Mouse (Mus musculus): ENCODE data around the gene Arhgap35. TPM values are rescaled to one million over a fixed set of nuclear protein-coding genes. Genes with fewer than 3 reads are reported as not detected.
A peak's percentile ranks its signal among the peaks of the same experiment; 100 is the strongest.
"Not testable (repeated sequence)": the region's sequence is repeated elsewhere in the genome, so short reads cannot be mapped to it uniquely, and the experiment has no call there.

Arhgap35 gene
- total RNA-seq (2022), result 100 to 1,000 TPM; 121 to 138 (median 127) TPM

DNA sequence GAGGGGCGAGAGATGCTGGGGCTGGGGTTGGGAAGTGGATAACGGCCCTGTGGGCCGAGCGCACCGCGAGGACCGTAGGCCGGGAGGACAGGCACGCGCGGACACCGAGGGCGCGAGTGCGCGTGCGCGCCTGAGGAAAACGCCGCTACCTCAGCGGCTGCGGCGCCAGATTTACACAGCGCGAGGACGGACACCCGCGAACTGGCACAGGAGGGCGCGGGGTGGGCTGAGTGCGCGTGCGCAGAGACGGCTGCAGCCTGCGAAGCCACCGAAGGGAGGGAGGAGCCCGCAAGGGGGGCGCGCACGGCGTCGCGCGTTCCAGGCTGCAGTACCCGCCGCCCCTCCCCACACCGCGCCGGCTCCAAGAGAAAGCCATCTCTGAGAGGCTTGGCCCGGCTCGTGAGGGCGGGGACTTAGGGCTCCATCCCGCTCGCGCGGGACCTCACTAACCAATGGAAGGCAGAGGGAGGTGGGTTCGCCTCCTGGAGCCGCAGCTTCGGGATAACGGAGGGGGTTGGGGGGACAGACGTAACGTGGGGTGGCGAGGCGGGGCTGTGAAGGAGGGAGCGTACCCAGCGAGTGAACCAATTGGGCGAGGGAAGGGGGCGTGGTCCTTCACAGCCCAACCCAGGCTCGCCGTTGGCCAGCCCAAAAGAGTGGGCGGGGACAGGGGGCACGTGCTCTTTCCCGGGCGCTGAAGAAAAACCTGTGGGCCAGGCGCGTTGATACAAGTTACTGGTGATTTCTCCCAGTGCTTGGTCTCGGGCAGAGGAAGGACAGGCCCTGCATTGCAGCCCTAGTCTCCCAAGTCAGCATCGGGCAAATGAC lies at the start of gene Arhgap35:
TSS of gene Arhgap35 (minus strand) at position 106 of the 828 bp plus-strand sequence.
- peak; percentile 97 to 100 for DNase-seq (ENCODE audit: low spot score in 2 of 2)

DNA sequence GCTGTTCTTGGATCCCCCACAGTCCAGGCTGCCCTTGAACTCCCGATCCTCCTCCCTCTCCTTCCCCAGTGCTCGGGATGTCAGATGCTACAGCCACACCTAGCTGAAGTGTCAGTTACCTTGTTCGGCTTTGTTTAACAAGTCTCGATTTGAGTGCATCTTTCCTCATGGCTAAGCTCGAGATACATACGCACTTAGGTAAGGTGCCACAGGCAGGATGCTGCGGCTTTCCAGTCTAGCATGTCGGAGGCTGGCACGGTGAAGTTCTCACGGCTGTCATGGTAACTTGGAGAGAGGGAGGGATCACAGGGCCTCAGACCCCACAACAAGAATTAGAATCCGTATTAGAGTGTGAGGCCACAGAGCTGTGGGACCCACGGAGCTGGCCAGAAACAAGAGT lies 29.5 kb upstream of the Arhgap35 start:
- DNase-seq (ENCODE audit: low spot score in 2 of 2), result no peak

DNA sequence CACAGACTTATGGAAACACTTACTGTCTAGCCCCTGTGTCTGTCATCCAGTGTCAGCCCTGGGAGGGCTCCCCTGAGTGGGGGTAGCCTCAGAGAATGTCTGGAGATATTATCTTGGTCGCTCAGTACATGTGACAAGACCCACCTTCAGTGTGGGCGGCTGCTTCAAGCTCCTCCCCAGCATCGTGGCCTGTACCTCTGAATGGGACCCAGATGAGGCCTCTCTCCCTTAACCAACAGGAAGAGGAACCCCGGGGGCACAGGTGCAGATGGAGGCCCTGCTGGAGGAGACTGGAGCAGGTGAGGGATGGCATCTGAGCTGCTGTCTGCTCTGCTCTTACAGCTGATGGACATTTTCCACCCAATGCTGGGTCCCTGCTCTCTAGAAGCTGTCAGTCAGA lies 28.3 kb upstream of the Arhgap35 start:
- DNase-seq (ENCODE audit: low spot score in 2 of 2), result not testable (repeated sequence)

DNA sequence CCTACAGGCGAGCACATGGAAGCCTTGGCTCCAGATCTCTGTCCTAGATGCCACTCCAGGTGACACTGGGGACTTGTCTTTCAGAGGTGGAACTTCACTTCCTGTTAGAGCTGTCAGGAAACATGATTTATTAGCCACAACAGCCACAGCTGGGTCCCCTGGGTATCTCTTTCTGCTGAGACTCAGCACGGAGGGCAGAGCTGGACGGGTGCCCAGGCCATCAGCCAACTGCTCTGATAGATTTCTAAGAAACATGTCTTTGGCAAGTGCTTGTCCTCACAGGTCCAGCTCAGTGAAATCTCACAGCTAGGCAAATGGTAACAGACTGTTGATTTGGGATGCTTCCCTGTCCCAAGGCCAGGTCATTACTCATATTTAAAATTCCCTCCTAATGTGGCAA lies 24.2 kb upstream of the Arhgap35 start:
- no peak for DNase-seq (ENCODE audit: low spot score in 2 of 2)

DNA sequence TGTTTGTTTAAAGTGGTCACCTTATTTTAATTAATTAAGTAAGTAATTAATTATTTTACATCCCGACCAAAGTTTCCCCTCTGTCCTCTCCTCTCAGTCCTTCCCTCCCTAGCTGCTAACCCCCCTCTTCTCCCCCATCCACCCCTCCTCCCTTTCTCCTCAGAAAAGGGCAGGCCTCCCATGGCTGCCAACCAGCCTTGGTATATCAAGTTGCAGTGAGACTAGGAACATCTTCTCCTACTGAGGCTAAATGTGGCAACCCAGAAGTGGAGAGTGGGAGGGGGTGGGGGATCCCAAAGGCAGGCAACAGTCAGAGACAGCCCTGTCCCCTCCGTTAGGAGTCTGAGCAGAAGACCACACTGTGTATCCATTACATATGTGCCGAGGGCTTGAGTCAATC lies 20.3 kb upstream of the Arhgap35 start:
- no peak for DNase-seq (ENCODE audit: low spot score in 2 of 2)

DNA sequence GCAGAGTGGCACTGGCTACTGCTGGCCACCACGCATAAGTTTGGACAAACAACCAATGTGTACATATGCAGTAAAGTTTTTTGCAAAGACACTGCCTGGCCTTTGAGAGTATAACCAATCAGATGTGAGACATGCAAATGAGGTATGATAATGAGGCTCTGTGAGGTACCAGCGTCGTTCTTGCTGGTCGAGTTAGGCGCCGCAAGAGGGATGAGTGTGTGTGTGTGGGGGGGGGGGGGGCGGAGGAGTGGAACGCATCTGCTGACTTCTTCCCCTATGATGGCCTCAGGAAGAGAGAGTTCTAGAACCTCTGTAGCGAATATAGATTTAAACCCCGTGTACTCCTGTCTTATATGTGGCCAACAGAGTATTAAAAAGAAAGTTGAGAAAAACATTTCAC lies 19.1 kb upstream of the Arhgap35 start:
- not testable (repeated sequence) for DNase-seq (ENCODE audit: low spot score in 2 of 2)

DNA sequence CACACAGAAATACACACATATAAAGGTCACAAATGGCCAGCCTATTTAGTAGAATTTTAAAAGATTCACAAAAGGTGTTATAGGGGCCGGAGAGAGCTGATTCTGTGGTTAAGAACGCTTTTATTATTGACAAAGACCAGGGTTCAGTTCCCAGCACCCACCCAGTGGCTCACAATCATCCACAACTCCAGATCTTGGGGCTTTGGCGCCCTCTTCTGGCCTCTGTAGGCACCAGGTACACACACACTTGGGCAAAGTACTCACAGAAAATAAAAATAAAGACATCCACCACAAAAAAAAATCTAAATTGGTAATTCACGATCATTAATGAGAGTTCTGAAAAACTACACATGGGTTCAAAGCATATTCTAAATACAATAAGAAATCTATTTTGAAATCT lies 17.1 kb upstream of the Arhgap35 start:
- DNase-seq (ENCODE audit: low spot score in 2 of 2), result no peak

DNA sequence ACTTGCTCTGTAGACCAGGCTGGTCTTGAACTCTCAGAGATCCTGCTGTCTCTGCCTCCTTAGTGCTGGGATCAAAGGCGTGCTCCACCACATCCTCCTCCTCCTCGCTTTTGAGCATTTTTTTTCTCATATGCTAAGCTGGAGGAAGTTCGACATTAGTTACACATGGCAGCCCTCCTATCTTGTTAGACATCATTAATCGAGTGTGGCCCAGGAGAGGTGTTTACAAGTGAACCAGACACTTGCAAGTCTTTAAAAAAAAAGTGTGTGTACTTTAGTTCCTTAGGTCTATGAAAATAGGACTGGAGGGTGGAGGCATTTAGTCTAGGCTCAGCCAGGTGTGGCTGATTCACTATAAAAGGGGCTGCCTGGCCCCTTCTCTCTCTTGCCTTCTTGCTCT lies 16.2 kb upstream of the Arhgap35 start:
- DNase-seq (ENCODE audit: low spot score in 2 of 2), result no peak

DNA sequence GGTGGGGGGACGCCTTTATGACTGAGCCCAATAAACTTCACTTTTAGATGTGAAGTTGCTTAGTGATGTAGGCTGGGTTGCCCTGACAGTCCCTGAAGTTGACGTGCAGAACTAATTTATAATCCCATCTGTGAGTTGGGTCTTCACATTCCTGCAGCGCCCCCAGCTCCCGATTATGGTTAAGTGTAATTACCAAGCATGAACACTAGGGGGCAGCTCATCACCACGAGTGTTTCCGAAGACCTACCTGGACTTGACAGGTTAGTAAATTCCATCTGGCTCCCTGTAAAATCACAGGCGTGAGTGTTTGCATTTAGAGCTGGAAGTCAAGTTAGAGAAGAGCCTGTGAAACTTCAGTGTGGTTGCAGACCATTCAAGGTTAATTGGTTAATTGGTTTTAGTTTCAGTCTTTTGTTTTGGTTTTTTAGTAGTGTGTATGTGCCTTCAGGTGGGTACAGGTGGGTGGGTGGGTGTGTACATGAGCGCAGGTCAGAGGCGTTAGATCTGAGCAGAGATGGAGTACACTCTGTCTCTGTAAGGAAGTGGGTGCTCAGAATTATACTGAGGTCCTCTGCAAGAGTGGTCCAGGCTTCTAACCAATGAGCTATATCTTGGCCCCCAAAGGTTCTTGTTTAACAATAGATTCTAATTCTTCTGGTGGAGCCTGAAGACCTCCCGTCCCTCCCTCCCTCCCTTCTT lies 15.0 kb upstream of the Arhgap35 start:
- no peak for DNase-seq (ENCODE audit: low spot score in 2 of 2)

DNA sequence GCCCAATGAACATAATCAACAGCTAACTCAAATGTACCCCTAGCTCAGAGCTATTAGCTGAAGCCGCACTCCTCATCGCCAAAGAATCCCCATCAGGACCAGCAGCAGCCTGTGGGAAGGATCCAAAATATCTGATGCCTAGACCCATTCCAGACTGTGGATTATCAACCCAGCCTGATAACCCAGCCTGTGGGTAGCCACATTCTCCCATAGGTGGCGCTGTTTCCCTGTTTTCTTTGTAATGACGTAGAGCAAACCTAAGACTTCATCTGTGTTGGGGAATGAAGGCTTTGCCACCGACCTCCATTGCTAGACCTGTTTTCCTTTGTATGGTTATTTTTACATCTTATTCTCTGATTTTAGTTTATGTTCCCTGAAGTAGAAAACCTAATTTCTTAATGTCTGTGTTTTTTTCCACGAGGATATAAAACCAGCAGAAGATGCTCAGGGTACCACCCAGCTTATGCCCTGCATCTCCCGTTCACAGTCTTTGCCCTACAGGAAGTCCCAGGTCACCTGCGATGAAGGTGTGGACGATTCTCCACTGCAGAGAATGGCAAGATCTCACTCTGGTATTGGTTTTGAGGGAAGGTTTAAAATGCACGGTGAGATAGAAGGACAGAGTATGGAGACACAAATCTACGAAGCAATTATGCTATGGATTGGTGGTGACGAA lies 13.4 kb upstream of the Arhgap35 start:
- DNase-seq (ENCODE audit: low spot score in 2 of 2), result peak in 1 of 2 experiments; percentile 52

DNA sequence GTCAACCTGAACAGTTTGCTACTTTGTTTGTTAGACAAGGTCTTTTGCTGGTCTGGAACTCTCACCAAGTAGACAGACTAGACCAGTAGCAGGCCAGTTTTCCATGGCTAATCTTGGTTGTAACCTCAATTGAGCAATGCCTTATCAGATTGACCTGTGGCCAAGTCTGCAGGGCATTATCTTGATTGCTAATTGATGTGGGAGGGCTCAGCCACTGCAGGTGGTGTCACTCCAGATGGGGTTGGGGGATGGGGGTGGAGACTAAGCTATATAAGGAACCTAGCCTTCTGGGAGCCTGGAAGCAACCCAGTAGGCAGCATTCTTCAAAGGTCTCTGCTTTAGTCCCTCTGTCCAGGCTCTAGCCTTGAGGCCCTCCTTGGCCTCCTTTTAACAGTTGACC lies 8.9 kb upstream of the Arhgap35 start:
- no peak for DNase-seq (ENCODE audit: low spot score in 2 of 2)

DNA sequence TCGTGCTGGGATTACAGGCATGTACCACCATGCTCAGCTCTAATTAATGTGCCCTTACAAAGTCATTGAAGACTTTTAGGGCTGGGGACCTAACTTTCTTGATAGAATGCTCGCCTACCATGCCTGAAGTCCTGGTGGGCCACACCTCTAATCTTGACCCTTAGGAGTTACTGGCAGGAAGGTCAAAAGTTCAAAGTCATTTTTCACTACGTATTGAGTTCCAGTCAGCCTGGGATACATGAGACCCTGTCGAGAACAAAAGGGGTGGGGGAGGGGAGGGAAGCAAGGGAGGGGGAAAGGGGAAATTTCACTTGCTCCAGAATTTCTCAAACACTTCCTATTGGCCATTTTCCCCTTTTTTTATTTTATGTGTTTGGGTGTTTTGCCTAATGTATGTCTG lies 8.3 kb upstream of the Arhgap35 start:
- no peak for DNase-seq (ENCODE audit: low spot score in 2 of 2)

DNA sequence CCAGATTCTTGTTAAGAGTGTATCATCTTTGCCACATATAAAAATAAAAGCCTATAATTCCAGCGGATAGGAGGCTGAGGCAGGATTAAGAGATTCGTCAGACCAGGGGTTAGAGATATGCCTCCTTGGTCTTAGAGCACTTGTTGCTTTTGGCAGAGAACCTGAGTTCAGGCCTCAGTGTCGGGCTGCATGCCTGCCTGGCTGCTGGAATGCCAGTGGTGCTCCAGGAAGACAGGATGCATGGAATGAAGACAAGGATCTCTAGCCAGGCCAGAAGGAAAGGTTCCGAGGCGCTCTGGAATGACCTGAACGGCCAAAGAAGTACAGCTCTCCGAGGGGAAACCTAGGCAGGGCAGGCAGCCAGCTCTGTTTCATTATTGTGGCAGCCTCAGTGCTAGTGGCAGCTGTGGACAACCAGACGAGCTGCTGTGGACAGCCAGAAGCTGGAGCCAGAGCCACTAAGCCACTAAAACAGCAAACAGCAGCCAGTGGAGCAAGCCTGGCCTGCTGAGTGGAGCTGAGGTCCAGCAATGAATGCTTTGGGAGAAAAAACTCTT lies 6.4 kb upstream of the Arhgap35 start:
- DNase-seq (ENCODE audit: low spot score in 2 of 2), result no peak

DNA sequence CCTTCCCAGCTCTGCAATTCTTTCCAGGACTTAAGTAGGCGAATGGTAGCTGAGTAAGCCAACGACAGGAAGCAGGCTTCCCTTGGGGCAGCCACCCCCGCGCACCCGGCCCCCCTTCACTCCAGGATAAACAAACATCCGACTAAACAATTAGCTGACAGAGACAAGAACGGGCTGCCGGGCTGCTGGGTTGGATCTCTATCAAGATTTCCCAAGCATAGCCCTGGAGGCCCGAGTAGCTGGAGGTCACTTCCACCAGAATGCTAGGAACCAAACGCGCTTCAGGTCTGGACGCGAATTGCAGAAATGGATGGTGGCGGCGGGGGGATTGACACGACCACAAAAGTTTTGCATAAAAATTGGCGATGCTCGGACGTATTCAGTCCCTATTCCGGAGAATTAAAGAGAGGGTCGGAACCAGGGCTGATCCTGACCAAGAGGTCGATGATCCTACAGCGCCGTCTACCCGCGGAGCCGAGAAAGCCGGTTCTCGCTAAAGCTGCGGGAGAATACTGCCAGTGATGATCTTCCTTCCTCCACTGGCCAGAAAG lies 3.9 kb upstream of the Arhgap35 start:
- peak in 1 of 2 experiments; percentile 36 for DNase-seq (ENCODE audit: low spot score in 2 of 2)

DNA sequence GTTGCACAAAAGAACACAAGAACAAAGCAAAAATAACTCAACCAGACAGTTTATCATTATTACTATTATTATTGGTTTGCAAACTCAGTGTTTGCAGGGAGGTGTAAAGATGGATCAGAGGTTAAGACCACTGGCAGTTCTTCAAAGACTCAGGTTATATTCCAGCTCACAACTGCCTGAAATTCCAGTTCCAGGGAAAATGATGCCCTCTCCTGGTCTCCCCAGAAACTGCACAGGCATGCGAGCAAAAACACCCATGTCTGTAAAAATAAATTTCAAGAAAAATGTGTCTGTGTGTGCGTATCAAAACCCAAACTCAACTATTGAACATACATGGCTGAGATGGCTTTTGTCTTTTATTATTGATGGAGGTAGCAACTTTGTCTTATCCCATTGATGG lies 2.3 kb upstream of the Arhgap35 start:
- peak in 1 of 2 experiments; percentile 39 for DNase-seq (ENCODE audit: low spot score in 2 of 2)

DNA sequence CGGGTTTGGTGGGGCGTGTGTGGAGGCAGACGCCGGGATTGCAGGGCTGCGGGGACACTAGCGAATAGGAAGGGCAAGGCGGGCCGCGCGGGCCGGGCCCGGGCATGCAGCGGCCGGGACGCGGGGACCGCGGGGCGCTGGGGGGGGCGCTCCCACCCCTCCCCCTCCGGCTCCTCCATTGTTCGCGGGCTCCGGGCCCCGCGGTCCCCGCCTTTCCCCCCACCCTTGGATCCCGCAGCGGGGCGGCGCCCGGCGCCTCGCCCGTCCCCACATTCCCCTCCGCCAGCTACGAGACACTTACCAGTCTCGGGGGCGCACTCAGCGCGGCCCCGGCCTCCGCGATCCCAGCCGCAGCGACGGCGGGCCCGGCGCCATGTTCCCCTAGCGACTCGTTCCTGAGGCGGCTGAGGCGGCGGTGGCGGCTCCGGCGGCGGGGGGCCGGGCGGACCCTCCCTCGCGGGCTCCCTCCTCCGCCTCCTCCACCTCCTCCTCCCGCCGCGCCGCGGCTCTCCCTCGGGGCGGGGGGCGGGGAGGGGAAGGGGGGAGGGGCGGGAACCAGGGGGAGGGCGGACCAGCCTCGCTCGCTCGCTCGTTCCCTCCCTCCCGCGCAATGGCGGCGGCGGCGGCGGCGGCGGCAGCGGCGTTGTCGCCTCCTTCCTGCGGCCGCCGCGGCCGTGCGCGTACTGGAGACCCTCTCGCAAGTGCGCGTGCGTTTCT lies 464 bp downstream of the Arhgap35 start:
- DNase-seq (ENCODE audit: low spot score in 2 of 2), result peak; percentile 30 to 60

DNA sequence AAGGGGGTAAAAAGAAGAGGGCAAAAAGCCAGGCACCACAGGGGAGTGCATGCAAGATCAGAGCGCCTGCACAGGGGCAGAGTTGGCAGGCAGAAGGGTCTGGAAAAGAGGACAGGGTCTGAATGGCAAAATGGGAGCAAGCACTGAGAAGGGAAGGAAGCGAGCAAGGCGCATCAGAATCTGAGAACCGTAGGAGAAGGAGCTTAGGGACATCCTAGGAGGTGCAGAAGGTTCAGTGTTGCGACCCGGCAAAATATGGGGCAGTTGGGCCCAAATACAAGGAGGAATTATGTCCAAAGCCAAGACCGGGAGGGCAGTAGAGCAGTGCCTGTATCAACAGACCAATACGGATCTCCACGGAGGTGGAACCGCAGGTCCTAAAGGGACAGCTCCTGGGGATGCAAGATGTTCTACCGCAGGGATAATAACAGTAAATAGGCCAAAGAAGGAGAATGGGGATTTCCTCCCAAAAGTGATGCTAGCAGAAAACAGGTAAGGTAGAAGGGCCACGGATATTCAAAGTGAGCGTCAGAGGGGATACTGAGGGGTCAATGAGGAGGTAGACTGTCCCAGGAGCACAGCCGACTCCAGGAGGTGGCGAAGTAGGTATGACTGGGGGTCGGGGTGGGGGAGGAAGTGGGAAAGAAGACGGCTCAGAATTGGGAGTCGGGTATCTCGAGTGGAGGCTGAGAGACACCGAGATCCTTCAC lies 1.2 kb downstream of the Arhgap35 start:
- peak in 1 of 2 experiments; percentile 28 for DNase-seq (ENCODE audit: low spot score in 2 of 2)

DNA sequence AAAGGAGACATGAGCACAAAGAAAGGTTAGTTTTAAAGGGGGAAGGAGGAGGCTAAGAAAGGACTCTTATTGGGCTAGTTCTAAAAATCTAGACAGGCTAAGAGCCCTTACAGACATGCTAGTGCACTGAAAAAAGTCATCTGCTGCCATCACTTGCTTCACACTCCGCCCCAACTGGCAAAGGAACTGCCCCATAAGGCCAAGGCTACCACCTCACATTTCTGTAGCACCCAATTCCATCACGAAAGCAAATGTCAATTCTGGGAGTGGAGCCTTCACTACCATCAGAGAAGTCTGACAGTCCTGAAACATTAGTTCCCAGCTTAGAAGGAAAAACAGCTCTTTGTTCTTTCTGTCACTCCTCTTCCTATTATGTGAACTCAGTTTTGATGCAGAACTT lies 4.4 kb downstream of the Arhgap35 start:
- no peak for DNase-seq (ENCODE audit: low spot score in 2 of 2)

DNA sequence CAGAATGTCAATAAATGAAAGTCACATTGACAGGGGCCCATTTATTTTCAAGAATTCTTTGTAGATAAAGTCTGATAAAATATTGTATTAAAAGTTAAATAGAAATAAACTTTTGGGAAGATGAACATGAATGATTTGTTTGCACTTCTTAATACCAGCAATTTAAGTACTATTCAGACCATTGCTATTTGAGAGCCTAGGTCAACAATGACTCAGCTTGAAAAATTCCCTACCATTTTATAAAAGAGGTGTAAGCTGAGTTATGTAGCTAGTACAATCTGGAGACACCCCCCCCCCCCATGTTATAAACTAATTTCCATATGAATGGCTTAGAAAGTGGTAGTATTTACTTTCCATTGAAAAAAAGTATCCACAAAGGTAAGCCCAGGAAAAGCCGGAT lies 5.8 kb downstream of the Arhgap35 start:
- DNase-seq (ENCODE audit: low spot score in 2 of 2), result no peak

DNA sequence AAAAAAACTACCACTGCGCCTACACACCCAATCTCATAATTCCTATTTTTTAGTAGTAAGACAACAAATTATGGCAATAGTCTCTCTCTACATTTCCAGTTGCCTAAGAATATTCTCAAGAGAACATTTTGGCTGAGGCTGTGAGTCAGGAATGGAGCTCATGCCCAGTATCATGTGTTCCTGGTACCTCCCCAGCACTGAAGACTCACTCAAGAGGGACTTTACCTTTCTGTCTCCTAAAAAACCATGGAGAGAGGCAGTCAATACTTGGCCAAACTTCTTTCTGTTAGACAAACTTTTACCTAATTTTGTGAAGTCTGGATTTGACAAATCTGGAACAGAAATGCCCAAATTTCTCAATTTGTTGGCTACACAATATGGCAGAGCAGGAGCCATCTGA lies 6.7 kb downstream of the Arhgap35 start:
- DNase-seq (ENCODE audit: low spot score in 2 of 2), result no peak

Measured in left cerebral cortex, adult 8-10 months (tissue).